Mouse (Mus musculus): Measurements from ENCODE around the gene Gpr35. TPM values are rescaled to one million over a fixed set of nuclear protein-coding genes. Genes with fewer than 3 reads are reported as not detected.

Gpr35 gene
- polyA plus RNA-seq, 1 experiment, result 1.0 TPM

DNA sequence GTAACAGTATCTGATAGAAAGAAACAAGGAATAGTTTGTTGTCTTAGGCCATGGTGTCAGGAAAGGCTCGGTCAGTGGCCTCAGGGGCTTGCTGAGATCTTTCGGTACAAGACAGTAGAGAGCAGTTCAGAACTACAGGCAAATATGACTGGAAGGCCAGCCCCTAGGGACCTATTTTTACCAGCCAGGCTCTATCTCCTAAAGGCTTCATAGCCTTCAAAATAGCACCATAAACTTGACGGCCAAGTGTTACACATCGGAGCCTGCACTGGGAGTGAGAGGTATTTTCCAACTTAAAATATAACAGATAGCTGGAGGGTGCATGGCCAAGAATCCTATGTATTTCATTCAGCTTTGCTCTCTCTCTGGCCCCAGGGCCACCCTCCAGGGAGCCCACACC lies 29.2 kb upstream of the Gpr35 start:
- Histone ChIP-seq H3K27me3 (ENCODE audit: control insufficient read depth, insufficient read depth, insufficient read length) (no peaks in the 10 kb centered on the region), H3K4me3 (no peak overlapping the region), H3K79me2 (ENCODE audit: control insufficient read depth, insufficient read depth) (no peaks in the 10 kb centered on the region), H3K4me2 (ENCODE audit: low read depth) (no peak overlapping the region), H3K36me3 (ENCODE audit: control insufficient read depth, insufficient read depth) (peaks cover 8% of the 10 kb centered on the region), H3ac (ENCODE audit: control insufficient read depth, insufficient read length) (no peak overlapping the region)
- TF ChIP-seq MAX (IDR thresholded peaks at IDR 0.05; ENCODE audit: low read depth) (no peak), POLR2A (IDR thresholded peaks at IDR 0.05; ENCODE audit: insufficient read length, low read depth) (no peak), TCF12 (IDR thresholded peaks at IDR 0.05; ENCODE audit: insufficient read depth, poor library complexity, severe bottlenecking) (no peak), E2F4 (IDR thresholded peaks at IDR 0.05; ENCODE audit: insufficient read depth) (no peak), USF1 (IDR thresholded peaks at IDR 0.05; ENCODE audit: low read depth) (no peak), MYOD1 (IDR thresholded peaks at IDR 0.05; ENCODE audit: control insufficient read depth in 1 of 3, insufficient read length in 2 of 3, low read depth in 2 of 3) (no peak), CEBPB (IDR thresholded peaks at IDR 0.05; ENCODE audit: insufficient read depth, poor library complexity, severe bottlenecking) (no peak), TCF3 (IDR thresholded peaks at IDR 0.05; ENCODE audit: insufficient read length, low read depth) (no peak)

GRCm38 (mm10) chr1:92930171-92930706 lies 20.4 kb upstream of the Gpr35 start:
- Histone ChIP-seq H3K36me3 (ENCODE audit: control insufficient read depth, insufficient read depth) (no peaks in the 10 kb centered on the region), H3K4me3 (no peak overlapping the region), H3ac (ENCODE audit: control insufficient read depth, insufficient read length) (no peak overlapping the region), H3K4me2 (ENCODE audit: low read depth) (no peak overlapping the region), H3K27me3 (ENCODE audit: control insufficient read depth, insufficient read depth, insufficient read length) (peaks cover 9% of the 10 kb centered on the region), H3K79me2 (ENCODE audit: control insufficient read depth, insufficient read depth) (peaks cover 4% of the 10 kb centered on the region)
- TF ChIP-seq TCF3 (IDR thresholded peaks at IDR 0.05; ENCODE audit: insufficient read length, low read depth) (no peak), MYOD1 (IDR thresholded peaks at IDR 0.05; ENCODE audit: control insufficient read depth in 1 of 3, insufficient read length in 2 of 3, low read depth in 2 of 3) (no peak), MYOG (IDR thresholded peaks at IDR 0.05; ENCODE audit: control insufficient read depth in 1 of 3, insufficient read depth in 1 of 3, insufficient read length in 2 of 3, low read depth in 2 of 3) (no peak), MAX (IDR thresholded peaks at IDR 0.05; ENCODE audit: low read depth) (no peak)

DNA sequence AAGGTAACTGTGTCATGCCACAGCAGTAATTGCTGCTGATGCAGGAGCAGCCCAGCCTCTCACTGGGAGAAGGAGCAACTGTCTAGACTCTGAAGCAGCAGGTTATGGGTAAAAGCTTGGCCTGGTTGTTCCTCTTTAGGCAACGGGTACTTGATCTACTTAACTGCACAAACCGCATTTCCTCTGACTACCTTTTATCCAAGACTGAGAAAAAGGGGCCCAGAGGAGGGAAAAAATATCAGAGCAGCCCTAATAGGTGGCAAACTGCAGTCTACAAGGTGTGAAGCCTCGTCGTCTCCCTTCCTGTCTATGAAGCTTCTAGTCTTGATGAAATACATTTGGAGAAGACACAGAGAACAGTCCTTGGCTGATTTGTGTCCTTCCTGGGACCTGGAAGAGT lies 17.1 kb upstream of the Gpr35 start:
- Histone ChIP-seq H3K4me3 (peak overlapping the region; percentile 77), H3K79me2 (ENCODE audit: control insufficient read depth, insufficient read depth) (peaks cover 22% of the 10 kb centered on the region), H3K4me2 (ENCODE audit: low read depth) (peak overlapping the region; percentile 88), H3K27me3 (ENCODE audit: control insufficient read depth, insufficient read depth, insufficient read length) (peaks cover 9% of the 10 kb centered on the region), H3K36me3 (ENCODE audit: control insufficient read depth, insufficient read depth) (no peaks in the 10 kb centered on the region), H3ac (ENCODE audit: control insufficient read depth, insufficient read length) (peak overlapping the region; percentile 50)
- TF ChIP-seq MYOG (IDR thresholded peaks at IDR 0.05; ENCODE audit: control insufficient read depth in 1 of 3, insufficient read depth in 1 of 3, insufficient read length in 2 of 3, low read depth in 2 of 3) (no peak), E2F4 (IDR thresholded peaks at IDR 0.05; ENCODE audit: insufficient read depth) (no peak), MYOD1 (IDR thresholded peaks at IDR 0.05; ENCODE audit: control insufficient read depth in 1 of 3, insufficient read length in 2 of 3, low read depth in 2 of 3) (no peak), SRF (IDR thresholded peaks at IDR 0.05; ENCODE audit: control insufficient read depth, insufficient read length, low read depth) (no peak), TCF3 (IDR thresholded peaks at IDR 0.05; ENCODE audit: insufficient read length, low read depth) (no peak), REST (IDR thresholded peaks at IDR 0.05; ENCODE audit: insufficient read depth, insufficient read length) (no peak)

DNA sequence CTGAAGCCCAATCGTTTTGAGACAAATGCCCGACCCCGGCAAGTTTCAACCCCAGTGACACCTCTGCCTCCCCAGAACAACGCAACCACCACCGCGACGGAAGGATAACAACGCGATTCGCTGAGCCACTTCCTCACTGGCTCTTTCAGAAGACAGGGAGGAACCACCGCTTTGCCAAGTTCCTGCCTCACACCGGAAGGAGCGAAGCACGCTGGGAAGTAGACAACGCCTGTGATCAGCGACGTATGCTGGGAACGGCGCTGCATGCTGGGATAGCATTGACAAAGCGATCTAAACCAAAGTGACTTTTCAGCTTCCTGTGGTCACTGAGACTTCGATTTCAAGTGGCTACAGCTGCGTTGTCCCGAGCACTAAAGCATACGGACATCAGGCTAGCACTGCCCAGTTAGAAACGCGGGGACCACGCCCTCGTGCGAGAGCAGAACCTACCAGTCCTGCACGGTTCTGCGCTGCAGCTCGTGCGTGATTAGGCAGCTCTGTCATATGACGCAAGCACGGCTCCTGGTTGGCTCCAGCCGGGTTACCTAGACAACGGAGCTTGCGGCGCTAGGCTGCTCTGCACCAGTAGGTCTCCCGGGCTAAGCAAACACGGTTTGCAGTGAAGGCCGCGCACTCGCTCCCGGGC lies 16.4 kb upstream of the Gpr35 start, which contains the start of gene Capn10:
Gene Capn10 (plus strand): TSS at position 195 of the 646 bp plus-strand sequence.
- H3K79me2 ChIP-seq (ENCODE audit: control insufficient read depth, insufficient read depth), result peaks cover 22% of the 10 kb centered on the region
- H3ac ChIP-seq (ENCODE audit: control insufficient read depth, insufficient read length), result peak within 1 kb of the TSS; percentile 50
- peak within 1 kb of the TSS; percentile 77 for H3K4me3 ChIP-seq
- H3K27me3 ChIP-seq (ENCODE audit: control insufficient read depth, insufficient read depth, insufficient read length), result peaks cover 2% of the 10 kb centered on the region
- TF ChIP-seq MYOD1 (IDR thresholded peaks at IDR 0.05; ENCODE audit: control insufficient read depth in 1 of 3, insufficient read length in 2 of 3, low read depth in 2 of 3), result peak in 1 of 3 experiments; percentile 9
- no peak for TF ChIP-seq TCF12 (IDR thresholded peaks at IDR 0.05; ENCODE audit: insufficient read depth, poor library complexity, severe bottlenecking)
- peak; percentile 48; the same call in 1 of the 2 replicates for TF ChIP-seq CEBPB (IDR thresholded peaks at IDR 0.05; ENCODE audit: insufficient read depth, poor library complexity, severe bottlenecking)
- no peak for TF ChIP-seq REST (IDR thresholded peaks at IDR 0.05; ENCODE audit: insufficient read depth, insufficient read length)
- no peak for TF ChIP-seq SRF (IDR thresholded peaks at IDR 0.05; ENCODE audit: control insufficient read depth, insufficient read length, low read depth)
- peak; percentile 69 for TF ChIP-seq POLR2A (IDR thresholded peaks at IDR 0.05; ENCODE audit: insufficient read length, low read depth)
- TF ChIP-seq E2F4 (IDR thresholded peaks at IDR 0.05; ENCODE audit: insufficient read depth), result no peak
- TF ChIP-seq USF1 (IDR thresholded peaks at IDR 0.05; ENCODE audit: low read depth), result peak; percentile 95
- TF ChIP-seq MYOG (IDR thresholded peaks at IDR 0.05; ENCODE audit: control insufficient read depth in 1 of 3, insufficient read depth in 1 of 3, insufficient read length in 2 of 3, low read depth in 2 of 3), result no peak
- TF ChIP-seq POLR2AphosphoS2 (IDR thresholded peaks at IDR 0.05; ENCODE audit: insufficient read length, low read depth), result peak; percentile 86
- peak; percentile 50 for TF ChIP-seq MAX (IDR thresholded peaks at IDR 0.05; ENCODE audit: low read depth)
- TF ChIP-seq TCF3 (IDR thresholded peaks at IDR 0.05; ENCODE audit: insufficient read length, low read depth), result no peak
- H3K36me3 ChIP-seq (ENCODE audit: control insufficient read depth, insufficient read depth), result no peaks in the 10 kb centered on the region
- H3K4me2 ChIP-seq (ENCODE audit: low read depth), result peak within 1 kb of the TSS; percentile 88
